Mouse (Mus musculus) regulatory T cell (primary cell): ENCODE results near the gene Nutf2-ps1.

ENCODE experiments used
- in situ Hi-C: fragments of 300-600 bp; cut with MboI, MseI; formaldehyde crosslinking; loops from one replicate; pipeline ENCODE4 v1.15.1; 2025; ENCODE audit warnings: high pct_unique_total_duplicates

Nutf2-ps1 gene

DNA sequence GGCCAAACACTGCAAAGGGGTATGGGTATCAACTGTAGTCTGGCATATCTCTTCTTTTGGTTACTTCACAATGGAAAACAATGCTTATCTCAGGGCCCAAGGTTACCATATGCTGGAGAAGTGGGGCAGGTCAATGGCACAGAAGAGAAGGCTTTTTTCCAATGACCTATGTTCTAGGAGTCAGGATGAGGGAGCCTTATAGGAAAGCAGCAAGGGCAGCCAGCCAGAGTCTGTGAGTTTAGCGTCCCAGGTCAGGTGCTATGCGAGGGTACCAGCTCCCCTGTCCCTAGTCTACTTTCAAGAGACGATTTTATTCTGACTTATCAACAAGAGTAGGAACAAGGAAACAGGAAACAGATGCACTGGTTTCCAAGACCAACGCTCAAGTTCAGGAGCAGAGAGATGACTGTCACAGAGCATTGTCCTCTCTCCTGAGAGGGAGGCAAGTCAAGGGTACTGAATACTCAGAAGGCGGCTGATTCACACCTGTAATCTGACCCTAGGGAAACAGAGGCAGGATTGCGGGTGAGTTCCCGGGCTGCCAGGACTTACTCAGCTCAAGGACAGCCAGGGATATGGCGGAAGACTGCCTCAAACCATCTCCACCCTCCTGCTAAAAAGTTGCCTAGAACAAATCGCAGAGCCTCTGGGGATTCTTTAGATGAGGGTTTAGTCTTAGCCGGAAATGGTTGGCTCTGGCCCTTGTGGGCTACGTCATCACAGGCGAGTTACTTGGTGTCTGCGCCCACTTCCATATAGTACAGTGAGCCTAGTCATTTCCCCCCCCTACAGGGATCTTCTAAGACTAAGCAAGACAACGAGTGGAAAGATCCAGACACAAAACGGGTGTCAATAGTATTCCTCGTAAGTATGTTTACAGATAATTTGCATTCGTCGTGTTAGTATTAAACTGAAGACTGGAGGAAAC lies 17.1 kb downstream of the Nutf2-ps1 start:
- in situ Hi-C loops = loop anchor here (5.0 kb wide), 1 partner anchor 34 kb away; no protein-coding TSS in a partner anchor

DNA sequence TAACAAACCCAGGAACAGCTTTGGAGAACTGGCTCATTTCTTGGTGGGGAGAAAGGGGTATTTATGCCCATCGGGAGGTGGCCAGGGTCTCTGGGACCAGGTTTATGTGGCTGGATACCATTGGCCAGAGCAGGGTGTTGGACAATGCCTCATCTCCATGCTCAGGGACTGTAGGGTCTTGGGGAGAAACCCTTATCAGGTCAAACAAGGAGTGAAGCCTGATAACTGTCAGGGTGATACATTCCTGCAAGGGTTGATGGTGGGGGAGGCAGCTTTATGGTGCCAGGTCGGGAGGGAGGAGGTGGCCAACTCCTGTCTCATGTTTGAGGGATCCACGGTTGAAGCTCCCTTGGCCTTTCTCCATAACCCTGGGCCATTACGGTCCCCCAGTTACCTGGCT lies 17.8 kb downstream of the Nutf2-ps1 start:
- in situ Hi-C loops = loop anchor here (5.0 kb wide), 1 partner anchor 34 kb away; no protein-coding TSS in a partner anchor

DNA sequence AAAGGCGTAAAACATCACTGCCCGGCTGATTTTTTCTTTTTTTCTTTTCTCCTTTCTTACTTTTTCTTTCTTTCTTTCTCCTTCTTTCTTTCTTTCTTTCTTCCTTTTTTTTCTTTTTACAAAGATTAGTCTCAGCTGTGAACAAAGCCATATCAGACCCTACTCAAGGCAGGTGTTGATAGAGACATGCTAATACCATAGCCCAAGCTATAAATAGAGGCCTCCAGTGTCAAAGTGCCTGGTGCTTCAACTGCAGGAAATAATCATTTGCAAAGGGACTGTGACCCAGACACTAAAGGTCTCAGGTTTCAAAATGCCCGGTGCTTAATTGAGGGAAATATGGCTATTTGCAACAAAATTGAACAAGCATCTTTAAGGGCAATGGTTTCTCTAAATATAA lies 20.3 kb downstream of the Nutf2-ps1 start:
- in situ Hi-C loops = no loop called here

DNA sequence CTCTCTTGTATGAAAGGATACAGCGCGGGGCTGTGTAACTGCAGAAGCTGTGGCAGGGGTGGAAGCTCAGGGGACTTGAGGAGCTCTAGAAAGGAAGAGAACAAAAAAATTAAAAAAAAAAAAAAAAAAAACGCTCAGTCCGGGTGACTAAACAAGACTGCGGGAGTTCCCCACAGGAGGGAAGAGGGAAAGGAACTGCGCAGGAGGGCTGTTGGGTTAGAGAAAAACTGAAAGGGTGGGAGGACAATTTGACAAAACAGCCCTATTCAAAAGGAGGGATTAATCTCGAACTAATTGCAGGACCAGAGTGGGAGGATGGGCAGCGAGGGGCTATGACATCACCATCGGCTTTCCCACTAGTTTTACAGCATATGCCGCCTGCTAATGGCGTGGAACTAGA lies 21.0 kb downstream of the Nutf2-ps1 start:
- in situ Hi-C loops = no loop called here

DNA sequence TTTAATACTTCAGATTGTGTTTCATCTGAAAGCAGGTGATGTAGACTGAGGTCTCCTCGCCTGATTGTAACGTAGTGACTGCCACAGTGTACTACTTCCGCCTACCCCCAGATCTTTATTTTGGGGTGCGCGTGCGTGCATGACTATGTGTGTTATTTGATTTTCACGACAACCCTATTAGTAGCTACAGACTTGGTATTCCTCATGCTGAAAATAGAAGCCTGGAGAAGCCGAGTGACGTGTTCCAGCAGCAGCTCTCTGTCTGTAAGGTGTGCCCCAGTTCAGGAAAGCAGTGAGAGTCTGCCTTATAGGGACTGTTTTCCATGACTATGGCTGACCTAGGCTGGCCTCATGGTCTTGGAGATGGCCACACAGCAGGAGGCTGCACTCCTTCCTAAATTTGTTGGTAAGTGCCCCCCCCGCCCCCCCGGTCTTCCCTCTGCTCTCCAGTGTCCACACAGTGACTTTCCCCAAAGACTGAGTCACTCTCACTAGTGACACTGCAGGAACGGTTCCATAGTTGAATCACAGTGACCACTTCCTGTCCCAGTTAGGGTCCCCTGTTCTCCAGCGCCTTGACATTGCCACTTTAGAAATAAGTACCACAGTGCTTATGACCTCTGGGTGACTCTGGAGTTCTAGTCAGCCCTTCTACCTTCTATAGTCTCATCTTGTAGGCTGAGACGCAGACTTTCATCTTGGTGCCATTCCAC lies 23.1 kb downstream of the Nutf2-ps1 start:
- in situ Hi-C loops = no loop called here

DNA sequence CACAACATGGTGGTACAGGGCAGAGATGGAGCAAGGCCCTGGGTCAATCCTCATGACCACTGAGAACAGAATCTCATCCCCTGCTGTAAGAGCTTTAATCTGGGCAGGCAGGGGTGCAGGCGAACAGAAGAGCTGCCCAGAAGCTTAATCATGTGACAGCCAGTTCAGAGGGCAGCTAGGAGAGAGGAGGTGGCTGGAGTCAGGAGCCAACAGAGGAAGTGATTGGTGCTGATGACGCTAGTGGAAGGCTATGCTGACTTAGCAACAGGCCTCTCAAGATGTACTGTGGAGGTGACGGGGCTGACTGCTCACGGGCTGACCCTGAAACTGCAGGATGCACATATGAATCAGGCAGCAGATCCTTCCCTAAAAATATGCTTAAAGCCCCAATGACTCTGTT lies 24.7 kb downstream of the Nutf2-ps1 start:
- in situ Hi-C loops = no loop called here

DNA sequence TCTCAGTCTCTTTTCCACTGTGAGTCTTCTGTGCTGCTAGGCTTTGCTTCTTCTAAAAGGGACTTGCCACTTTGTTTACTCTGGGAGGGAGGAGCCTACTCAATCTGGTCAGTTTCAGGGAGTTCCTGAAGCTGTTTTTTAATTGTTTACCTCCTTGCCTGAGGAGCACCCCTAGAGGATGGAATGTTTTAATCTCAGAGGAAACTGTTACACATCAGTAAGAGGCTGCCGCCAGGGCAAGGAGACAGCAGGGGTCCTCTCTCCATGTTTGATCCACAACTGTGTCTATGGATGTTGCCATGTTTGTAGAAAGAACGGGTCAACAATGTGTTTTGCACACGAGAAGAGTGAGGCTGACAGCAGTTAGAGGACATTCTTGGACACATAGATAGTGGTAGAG lies 28.4 kb downstream of the Nutf2-ps1 start:
- in situ Hi-C loops = no loop called here

DNA sequence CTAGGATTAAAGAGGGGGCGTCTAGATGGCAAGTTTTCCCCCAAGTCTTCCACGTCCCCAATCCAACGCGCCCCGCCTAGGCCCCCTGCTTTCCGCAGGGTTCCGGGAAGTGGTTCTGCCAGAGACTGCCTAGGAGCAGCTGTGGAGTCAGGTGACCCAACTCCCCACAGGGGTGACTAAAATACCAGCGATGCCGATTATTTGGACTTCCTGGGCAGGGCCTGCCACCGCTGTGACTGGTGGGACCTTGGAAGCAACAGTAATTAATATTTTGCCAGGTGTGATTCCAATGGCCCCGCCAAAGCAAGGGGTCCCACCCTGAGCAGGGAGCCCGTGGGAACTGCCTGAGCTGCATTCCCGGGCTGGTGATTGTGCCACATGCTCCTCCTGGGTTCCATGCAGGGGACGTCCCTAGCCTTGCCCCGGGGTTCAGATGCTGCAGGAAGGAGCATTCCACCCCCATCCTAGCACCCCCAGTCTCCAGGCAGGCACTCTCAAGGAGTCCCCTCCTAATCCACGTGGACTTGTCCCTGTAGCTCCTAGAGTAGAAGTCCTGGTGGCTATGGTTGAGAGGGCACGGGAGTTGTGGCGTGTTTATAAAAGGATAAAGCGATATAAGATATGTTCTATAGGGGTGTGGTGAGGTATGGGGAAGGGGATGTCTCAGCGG lies 31.5 kb downstream of the Nutf2-ps1 start:
- in situ Hi-C loops = no loop called here

DNA sequence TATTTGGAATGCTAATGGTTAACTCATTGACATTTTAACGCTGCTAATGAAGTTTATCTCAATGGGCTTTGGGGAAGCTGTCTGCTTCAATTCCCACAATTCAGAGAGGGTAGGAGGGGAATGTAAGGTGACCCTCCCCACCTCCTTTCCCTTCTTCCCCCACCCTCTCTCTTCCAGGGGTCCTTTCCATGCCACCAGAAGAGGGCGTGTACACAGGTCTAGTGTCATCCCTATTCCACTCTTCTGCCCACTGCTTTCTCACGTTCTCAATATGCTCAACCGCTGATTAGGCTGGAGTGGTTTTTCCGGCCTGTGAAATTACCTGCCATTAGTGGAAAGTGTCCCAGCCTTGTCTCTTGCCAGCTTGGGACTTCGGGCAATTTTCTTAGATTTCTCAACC lies 32.0 kb downstream of the Nutf2-ps1 start:
- in situ Hi-C loops = no loop called here

DNA sequence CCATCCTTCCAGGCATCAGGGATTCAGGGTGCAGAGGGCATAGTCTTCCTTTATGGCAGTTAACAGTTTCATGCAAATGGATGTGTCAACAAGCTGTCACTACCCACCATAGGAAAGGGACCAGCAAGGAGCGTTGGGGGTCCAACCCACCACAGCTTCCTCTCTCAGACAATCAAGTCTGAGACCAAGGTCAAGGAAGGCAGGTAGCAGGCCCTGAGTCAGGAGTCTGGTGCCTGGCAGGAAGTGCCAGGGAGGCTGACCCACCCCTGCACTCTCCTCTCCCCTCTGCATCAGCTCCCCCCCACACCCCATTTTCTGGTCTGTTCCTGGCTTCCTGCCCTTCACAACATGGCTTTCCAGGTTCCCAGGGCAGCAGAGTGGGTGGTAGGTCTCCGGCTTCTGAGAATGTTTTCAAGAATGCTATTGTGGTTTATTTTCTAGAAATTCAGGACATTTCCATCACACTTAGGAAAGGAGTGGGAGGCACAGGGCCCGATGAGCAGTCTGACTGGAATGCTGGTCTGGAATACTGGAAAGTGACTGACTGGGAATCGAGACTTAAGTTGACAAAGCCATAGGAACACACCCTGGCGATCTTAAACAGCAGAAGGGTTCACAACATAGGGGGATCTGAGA lies 33.8 kb downstream of the Nutf2-ps1 start:
- in situ Hi-C loops = no loop called here

DNA sequence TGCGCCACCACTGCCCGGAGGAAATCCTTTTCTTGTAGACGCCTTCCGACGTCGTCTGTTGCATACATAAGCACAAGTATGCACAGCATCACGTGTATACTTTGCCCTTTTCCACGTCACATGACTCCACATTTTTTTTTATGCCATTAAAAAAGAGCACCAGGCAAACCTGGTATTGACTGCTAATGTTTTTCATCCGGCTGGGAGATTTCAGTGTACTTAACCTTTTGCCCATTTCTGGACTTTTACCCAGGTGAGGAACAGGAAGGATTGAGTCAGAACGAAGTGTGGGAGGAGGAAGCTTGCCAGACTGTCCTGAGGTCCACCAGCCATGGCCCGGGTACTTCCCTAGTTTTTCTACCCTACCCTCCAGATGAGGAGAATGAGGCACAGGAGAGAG lies 34.5 kb downstream of the Nutf2-ps1 start:
- in situ Hi-C loops = no loop called here

DNA sequence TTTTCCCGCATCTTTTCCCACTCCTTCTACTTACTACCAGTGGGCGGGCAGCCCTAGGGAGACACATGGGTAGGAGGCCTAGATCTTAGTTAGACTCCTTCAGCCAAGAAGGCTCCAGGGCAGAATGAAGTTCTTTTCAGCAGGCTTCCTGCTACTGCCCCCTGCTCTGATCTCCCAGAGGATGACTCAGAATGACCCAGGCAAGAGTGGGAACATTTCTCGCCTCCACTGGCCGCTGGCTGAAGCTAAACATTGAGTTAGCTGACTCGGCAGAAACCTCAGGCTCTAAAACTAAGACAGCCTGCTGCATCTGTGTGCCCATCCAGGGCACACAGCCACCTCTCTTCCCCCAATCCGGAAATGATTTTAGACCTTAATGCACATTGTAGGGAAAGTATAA lies 36.1 kb downstream of the Nutf2-ps1 start:
- in situ Hi-C loops = no loop called here

DNA sequence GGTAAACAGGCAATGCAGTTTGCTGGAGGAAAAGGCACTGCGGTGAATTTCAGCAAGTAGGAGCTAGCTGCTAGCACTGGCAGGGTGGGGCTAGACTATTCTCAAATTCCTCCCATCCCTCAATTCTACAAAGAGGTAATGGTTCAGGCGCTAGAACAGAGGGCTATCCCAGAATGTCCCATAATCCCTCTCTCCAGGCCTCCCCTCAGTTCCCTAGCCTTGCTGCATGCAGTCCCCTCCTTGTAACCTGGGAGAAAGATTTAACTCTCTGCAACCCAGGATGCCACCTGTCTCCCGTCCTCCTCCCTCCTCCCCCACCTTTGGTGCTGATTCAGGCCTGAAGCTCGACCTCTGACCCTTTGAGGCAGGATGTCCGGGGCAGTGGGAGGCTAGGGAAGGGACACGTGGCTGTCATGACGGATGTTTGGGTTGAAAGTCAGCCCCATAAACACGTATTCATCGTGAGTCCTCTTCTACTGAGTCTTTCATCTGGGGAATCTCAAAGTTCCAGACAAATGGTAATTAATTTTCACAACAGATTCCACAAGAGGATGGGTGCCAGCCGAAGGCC lies 36.6 kb downstream of the Nutf2-ps1 start:
- in situ Hi-C loops = no loop called here

DNA sequence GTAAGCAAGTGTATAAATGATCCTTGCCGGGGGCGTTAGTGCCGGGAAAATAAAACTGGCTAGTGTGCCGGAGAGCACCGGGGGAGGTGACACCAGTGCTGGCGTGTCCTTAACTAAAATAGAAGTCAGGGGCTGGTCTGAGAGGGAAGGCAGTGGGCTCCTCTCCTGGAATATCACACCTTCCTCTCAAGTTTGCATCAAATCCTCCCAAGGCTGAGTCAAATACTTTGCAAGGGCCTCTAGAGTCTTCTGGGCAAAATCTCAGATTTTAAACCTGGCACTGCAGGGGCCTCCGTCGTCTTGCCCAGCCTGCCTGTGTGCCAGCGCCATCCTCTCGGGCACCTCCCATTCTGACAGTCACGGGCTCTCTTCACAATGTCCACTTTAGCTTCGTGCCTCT lies 37.9 kb downstream of the Nutf2-ps1 start:
- in situ Hi-C loops = no loop called here

DNA sequence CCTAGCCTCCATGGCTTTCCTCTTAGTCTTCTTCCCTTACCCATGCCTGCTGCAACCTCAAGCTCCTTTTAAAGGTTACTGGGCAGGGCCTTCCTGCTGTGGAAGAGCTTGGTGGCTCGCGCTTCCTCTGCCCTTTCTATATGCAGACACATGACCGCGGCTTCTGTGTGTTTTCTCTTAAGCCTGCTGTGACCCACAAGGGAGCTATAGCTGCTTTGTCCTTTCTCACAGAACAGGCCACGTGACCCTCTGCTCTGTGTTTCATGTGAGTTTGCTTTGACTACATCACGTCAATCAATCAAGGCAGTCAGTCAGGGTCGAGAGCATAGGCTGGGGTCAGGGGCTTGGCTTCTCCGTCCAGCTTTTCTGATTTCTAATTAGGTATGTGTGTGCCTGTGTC lies 41.3 kb downstream of the Nutf2-ps1 start:
- in situ Hi-C loops = no loop called here

DNA sequence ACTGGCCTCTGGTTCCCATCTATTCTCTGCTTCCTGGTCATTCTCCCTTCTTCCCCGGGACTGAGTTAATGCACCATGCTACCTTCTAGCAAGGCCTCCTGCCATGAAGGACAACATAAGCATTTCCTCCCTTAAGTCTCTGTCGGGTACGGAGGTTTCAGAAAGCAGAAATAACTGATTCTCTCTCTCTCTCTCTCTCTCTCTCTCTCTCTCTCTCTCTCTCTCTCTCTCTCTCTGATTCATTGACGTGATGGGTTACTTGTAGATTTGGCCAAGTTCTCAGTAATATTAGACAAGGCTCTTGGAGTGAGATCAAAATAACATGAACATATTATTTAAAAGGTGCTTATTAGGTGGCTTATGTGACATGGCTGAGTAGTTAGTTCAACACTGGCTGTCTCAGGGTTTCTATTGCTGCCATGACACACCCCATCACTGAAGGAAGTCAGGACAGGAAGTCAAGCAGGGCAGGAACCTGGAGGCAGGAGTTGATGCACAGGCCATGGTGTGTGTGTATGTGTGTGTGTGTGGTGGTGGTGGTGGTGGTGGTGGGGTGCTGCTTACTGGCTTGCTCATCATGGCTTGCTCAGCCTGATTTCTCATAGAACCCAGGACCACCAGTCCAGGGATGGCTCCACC lies 43.8 kb downstream of the Nutf2-ps1 start:
- in situ Hi-C loops = no loop called here

DNA sequence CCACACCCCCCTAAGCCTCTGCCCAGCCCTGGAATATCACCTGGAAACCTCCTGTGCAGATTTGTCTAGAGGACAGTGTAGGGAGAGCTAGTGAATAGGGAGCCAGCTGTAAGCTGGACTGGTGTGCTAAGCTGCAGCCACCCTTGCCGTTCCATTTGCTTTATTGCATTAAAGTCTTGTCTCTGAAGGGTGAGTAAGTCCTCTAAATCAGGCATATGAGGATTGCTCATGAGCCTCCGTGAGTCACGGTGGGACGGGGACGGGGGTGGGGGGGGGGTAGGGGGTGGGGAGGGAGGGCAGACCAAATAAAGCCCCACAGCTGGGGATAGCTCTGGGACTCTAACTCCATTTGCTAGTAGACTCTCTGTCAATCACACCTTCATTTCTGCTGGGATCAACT lies 45.3 kb downstream of the Nutf2-ps1 start:
- in situ Hi-C loops = no loop called here

DNA sequence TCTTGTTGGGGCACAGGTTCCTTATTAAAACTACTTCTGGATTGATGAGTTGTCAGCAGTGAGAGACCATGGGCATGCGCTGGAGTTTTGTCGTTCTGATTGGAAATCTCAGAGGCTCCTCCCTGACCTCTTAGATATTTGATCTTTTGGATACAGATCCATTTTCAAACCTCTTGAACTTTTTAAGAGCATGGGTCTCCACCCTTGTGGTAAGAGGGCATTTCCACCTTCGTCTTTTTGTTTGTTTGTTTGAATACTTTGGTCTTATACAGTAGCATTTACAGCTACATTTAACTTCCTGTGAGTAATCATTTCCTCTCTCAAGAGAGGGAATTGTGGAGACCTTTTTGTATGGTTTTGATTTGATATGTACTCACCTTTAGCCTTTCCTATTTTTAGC lies 49.6 kb downstream of the Nutf2-ps1 start:
- in situ Hi-C loops = loop anchor here (5.0 to 10.0 kb wide), 3 partner anchors 33 to 224 kb away; partner anchors contain the start of gene Mxi1

DNA sequence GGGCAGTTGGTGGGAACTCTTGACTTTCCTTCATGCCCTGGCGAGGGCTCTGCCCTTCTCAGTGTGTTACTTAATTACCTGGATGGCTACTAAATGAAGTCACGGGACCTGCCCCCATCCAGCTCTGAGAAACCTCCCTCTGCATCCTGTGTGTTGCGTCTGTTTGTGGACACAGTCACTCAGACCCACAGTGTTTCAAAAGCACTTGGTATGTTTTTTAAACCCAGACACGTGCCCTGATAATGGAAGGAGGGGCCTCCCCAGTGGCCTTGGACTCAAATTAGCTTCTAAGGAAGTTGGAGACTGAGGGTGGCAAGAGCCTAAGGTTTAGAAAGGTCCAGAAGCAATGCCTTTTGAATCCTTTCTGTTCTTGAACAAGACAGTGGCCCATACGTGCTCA lies 50.1 kb downstream of the Nutf2-ps1 start:
- in situ Hi-C loops = loop anchor here (5.0 to 10.0 kb wide), 3 partner anchors 34 to 224 kb away; partner anchors contain the start of gene Mxi1
